Mouse (Mus musculus): Measurements from ENCODE around the gene Abca7.
"Not testable (repeated sequence)": the region's sequence is repeated elsewhere in the genome, so short reads cannot be mapped to it uniquely, and the experiment has no call there.

Abca7 gene

GRCm38 (mm10) chr10:80023758-80024157 lies 27.5 kb downstream of the Abca7 start:
- no peak for DNase-seq

DNA sequence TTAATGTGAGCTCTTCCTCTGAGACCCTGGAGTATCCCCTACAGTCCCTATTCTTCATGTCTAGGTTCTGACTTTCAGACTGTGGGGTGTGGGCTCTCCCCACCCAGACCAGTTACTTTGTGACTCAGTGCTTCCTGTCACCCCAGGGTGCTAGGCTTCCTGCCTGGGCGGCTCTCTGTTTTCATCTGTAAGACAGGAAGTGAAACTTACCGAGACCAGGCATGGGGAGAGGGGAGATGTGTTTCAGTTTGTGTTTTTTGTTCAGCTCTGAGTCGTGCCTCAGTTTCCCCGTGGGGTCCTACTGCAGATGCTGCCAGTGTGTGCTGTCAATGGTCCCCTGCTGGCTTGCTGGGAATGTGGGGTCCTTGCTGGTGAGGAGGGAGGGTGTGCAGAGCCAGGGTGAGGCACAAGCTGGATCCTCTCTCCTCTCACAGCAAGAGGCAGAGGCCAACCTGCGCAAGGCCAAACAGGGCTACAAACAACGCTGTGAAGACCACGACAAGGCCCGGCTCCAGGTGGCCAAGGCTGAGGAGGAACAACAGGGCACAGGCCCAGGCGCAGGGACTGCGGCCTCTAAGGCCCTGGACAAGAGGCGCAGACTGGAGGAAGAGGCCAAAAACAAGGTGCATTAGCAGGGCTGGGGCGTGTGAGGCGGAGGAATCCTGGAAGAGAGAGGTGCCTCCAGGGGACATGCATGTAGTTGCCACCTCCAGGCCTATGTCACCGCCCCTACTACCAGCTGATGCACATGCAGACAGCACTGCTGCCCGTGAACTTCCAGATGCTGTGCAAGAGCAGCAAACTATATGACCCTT lies 28.1 kb downstream of the Abca7 start:
- DNase-seq, result peak; percentile 74 to 88

DNA sequence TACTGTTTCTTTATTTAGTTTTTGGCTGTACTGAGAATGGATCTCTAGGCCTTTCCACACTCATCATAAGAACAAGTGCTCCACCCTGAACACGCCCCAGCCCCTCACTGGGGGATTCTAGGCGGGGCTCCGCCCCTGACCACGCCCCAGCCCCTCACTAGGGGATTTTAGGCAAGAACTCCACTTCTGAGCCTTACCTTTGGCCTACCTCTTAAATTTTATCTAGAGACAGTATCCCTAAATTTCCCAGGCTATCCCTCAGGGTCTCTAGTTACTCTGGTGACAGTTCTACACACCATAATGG lies 28.7 kb downstream of the Abca7 start:
- peak in 1 of 2 experiments; percentile 48 for DNase-seq

DNA sequence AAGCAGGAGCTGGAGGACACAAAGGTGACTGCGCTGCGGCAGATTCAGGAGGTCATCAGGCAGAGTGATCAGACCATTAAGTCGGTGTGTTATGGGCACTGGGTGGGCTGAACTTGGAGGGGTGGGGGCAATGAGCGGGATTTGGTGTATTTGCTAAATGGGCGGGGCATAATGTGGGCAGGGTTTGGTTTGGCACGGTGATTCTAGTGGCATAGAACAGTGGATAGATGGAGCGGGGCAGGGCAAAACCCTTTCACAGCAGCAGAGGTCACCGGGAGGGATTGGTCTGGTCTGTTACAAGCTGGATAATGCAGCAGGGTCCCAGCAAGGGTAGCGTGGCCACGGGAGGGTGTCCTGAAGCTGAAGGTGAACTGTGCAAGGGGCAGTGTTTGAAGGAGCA lies 29.2 kb downstream of the Abca7 start:
- no peak for DNase-seq

- peak in 1 of 2 experiments; percentile 57 for DNase-seq
Measured at GRCm38 (mm10) chr10:80025889-80026288, 29.6 kb downstream of the Abca7 start.

- peak in 1 of 2 experiments; percentile 43 for DNase-seq
Measured at GRCm38 (mm10) chr10:80027681-80028520, 31.6 kb downstream of the Abca7 start.

DNA sequence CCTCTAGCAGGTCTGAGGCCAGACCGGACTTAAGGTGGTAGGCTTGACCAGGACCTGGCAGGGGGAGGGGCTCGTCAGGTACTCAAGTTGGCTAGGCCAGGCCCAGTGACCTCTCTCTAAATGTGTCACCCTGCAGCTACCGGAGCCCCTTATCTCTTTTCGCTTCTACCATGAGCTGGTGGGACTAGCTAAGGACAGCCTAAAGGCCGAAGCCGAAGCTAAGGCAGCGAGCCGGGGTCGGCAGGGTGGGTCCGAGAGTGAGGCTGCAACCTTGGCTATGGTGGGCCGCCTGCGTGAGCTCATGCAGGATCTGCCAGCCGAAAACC lies 32.2 kb downstream of the Abca7 start:
- no peak for DNase-seq

DNA sequence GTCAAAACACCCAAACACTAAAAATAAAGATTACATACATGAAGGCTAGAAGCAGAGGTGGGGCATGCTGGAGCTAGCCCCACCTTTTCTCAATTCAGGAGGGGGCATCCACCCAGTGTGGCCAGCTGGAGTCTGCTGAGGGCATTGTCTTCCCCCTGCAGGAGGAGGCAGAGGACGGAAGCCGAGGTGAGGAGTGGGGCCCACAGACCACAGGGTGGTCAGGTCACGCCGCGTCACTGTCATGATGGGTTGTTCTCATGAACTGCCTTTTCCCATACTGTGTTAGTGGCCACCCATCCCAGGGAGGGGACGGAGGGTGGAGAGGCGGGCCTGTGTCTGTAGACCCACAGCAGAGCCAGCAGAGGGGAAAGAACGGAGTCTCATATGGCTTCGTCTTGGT lies 33.9 kb downstream of the Abca7 start:
- DNase-seq, result no peak

DNA sequence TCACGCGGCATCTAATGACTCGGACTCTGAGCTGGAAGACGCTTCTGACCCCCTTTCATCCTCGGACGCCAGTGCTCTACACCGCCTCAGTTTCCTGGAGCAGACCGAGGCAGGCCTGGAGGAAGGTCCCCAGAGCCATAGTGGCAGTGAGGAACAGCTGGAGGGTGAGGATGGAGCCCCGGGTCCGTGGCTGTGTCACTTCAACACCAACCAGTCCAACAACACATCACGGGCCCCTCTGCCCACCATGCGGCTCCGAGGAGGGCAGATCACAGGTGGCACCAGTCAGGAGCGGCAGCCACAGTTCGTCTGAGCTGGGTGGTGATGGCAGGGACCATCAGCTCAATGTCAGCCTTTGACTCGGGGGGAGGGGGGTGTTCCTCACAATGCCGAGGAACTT lies 34.4 kb downstream of the Abca7 start:
- DNase-seq, result no peak

GRCm38 (mm10) chr10:80032799-80033480 lies 36.6 kb downstream of the Abca7 start:
- no peak for DNase-seq

DNA sequence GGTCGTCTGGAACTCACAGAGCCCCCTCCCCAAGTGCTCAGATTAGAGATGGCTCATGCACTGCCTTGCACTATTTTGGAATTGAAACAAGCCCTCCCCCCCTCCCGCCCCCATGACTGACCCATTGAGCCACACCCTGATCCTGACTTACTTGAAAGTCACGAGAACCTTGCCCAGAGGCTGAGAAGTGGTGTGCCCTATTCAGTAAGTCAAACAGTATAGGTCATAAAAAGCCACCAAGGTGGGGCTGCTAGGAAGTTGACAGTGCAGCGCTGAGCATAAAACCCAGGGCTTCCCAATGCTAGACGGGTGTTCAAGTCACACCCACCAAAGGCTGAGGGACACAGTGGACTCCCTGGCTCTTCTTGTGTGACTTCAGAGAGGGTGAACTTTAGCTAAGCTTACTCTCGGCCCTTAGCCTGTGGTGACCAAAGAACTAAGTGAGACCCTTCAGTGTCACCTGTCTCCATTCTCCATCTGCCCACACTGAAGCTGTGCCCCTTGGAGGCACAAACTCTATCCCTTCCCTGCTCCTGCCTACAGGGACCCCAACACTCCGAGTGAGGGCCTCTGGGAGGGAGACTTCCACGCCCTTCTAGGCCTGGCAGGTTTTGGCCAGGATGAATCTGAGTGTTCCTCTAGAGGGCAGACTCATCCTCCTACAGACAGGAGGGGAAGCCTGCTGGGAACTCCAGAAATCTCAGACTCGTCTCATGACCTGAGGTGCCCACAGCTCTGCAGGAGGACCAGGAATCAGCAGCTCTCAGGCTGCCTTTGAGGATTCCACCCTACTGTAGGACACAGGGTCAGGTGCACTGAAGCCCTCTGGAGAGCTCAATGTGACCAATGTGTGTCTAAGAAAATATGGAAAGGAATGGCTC lies 37.5 kb downstream of the Abca7 start:
- DNase-seq, result no peak

DNA sequence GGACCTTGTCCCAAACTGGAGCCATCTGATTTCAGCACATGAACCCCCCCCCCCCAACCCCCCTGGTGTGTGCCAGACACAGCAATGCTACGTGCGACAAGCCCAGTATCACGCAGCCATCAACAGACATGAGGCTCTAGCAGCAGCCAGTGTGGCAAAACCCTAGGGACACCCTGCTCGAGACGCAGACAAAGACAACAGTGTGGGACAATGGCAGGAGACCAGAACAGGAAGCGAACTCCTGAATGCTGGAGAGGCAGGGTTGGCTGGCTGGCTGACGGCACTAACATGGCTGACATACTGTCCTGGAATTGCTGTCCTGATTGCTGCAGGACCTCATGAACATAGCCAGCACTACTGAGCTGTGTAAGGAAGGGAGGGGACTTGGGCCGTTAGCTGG lies 38.9 kb downstream of the Abca7 start:
- DNase-seq, result no peak

GRCm38 (mm10) chr10:80035686-80036085 lies 39.4 kb downstream of the Abca7 start:
- no peak for DNase-seq

- DNase-seq, result no peak
Measured at GRCm38 (mm10) chr10:80036832-80037231, 40.5 kb downstream of the Abca7 start.

DNA sequence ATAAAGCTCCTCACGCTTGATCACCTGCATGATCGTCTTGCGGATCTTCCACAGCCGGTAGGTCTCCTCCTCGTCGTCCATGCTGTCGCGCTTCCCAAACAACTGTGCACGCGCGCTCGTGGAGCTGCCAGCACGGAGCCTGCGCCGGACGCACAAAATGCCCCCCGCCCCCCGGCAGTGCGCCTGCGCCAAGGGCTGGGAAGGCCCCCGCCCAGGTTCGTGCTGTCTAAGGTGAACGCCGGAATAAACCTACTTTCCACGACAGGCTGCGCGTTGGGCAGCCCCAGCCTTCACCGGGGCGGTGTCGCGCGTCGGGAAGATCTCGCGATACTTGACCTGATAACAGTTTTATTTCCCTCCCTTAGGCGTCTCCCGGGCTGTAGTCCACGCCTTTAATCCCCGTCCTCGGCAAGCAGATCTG lies 43.3 kb downstream of the Abca7 start, which contains the start of gene Polr2e:
Polr2e (minus strand) TSS at position 237 of the 421 bp plus-strand sequence.
- DNase-seq, result peak; percentile 94

DNA sequence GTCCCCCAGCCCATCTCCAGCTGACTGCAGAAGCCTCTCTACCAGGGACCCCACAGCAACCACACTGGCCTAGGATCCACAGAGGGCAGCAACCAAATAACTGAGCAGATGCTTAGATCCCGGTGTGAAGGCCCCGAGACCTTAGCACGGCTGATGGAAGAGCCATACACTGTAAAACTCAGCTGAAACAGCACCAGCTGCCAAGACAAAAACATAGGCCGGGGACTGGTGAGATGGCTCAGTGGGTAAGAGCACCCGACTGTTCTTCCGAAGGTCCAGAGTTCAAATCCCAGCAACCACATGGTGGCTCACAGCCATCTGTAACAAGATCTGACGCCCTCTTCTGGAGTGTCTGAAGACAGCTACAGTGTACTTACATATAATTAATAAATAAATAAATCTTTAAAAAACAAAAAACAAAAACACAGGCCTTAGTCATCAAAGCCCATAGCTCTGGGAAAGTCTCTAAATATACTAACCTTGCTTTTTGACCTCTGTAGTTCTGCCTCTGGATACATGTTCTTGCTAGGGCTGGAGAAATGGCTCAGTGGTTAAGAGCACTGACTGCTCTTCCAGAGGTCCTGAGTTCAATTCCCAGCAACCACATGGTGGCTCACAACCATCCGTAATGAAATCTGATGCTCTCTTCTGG lies 45.2 kb downstream of the Abca7 start:
- not testable (repeated sequence) for DNase-seq

DNA sequence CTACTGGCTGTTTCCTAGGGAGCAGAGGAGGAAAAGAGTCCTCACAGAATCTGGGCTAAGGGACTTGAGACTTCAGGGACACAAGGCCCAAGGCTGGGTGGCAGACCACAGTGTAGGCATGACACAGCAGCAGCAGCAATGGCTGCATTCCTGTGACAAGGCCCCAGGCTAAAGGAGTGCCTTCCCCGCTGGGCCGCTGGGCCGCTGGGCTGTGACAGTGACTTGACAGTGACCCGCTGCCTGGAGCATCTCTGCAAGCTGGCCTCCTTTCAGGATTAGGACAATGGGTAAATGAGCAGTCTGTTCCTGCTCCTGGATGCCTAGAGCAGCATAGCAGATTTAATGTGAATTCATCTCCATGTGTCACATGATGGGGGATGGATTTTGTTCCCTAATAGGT lies 47.8 kb downstream of the Abca7 start:
- no peak for DNase-seq

DNA sequence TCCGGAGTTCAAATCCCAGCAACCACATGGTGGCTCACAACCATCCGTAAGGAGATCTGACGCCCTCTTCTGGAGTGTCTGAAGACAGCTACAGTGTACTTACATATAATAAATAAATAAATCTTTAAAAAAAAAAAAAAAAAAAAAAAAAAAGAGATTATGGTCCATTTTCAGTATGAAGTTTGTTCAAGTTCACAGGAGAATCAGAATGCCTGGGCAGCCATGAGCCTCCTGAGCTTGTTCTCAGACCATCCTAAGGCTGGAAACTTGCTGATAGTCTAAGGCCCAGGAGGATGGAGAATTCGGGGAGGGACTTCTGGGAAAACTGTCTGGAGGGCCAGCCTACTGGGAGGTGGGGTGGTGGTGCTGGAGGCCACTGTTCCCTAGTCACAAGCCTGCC lies 49.1 kb downstream of the Abca7 start:
- DNase-seq, result not testable (repeated sequence)

GRCm38 (mm10) chr10:80045766-80046165 lies 49.5 kb downstream of the Abca7 start:
- DNase-seq, result no peak

DNA sequence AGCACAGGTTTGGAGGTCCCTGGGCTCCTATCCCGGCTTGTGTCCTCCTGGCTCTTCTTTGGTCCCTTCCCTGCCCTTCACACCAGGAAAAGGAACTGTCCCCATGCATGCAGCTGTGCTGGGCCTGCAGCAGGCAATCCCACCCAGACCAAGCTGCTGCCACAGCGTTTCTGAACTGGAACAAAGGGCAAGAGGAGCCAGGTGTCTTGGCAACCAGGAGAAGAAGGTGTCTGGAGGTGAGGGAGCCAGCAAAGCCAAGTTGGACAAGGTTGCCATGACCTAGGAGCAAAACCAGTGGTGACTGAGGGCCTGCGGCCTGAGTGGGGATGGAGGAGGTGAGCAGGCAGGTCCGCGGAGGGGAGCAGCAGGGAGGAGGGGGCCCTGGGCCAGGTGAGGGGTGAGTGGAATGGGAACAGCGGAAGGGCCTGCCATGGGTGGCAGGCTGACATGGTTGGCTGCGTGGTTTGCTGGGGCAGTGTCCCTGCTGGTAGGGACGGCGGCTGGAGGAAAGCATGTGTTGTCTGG lies 50.8 kb downstream of the Abca7 start, which contains the start of gene Gpx4:
Gpx4 (plus strand) TSS at position 126 of the 525 bp plus-strand sequence.
- no peak for DNase-seq

DNA sequence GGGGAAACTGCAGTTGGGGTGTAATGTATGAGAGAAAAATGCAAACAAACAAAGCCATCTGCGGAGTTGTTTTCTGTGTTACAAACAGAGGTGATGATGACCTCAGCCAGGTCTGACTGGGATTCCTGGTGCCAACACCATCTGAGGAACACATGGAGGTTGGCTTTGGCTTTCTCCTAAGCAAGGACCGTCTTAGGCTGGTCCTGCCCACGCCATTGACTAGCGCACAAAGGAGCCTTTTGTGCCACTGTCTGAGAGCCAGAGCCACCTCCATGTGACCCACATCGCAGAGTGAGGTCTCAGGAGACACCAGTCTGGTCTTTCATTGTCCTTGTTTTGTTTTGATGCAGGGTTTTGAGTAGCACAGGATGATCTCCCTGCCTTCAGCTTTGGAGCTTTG lies 52.1 kb downstream of the Abca7 start:
- DNase-seq, result no peak

DNA sequence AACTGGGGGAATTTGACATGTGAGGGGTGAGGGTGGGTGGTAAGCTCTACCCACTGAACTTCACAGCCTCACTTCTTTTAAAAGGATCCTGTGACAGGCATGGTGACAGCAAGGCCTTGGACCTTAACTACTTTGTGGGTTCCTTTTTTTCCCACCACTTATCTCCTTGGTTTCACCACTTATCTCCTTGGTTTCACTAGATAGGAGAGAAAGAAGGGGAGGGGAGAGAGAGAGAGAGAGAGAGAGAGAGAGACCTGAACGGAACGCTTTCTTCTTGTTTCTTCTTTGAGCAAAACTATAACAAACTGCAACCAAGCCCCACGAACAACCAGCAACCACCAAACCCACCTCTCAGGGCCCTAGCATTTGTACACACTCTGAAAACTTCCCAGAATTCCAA lies 52.5 kb downstream of the Abca7 start:
- DNase-seq, result no peak
